Mouse (Mus musculus): ENCODE data around the gene Gm10337.

Gene Gm10337

GRCm38 (mm10) chr15:102500479-102500878 is 3.0 kb upstream of the Gm10337 start:
- DNase-seq = no peak

DNA sequence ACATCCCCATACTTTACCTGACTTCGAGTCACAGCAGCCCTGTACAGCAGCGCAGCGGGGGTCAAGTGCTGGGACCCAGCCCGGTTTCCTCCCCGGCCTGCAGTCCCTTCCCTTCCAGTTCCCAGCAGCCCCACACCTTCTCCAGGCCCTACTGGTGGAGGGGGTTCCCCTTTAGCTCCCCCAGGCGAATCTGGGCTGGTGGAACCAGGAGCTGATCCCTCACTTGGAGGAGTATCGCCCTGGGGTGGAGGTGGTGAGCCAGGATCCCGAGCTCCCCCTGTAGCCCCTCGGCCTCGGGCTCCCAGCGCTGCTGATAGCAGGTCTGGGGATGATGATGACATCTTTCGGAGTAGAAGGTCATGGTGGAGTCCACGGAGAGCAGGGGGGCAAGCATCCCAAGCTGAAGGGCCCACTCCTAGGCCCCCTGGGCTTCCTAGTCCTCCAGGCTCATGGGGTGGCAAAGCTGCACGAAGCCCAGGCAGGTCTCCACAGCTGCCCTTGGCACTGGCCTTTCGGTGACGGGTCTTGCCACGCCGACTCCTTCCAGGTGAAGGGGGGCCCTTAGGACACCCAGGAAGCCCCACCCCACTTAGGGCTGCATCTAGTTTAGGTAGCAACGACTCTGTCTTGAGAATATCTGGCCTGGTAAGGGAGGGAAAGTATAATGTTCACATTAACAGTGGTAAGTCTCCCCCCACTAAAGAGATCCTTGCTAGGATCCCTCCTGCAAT is 2.3 kb upstream of the Gm10337 start:
- DNase-seq = no peak

- DNase-seq = no peak
Measured at GRCm38 (mm10) chr15:102502254-102502840, 1.2 kb upstream of the Gm10337 start.

- no peak for DNase-seq
Measured at GRCm38 (mm10) chr15:102503924-102504782, 631 bp downstream of the Gm10337 start.

GRCm38 (mm10) chr15:102505073-102505769 is 1.7 kb downstream of the Gm10337 start:
- no peak for DNase-seq

DNA sequence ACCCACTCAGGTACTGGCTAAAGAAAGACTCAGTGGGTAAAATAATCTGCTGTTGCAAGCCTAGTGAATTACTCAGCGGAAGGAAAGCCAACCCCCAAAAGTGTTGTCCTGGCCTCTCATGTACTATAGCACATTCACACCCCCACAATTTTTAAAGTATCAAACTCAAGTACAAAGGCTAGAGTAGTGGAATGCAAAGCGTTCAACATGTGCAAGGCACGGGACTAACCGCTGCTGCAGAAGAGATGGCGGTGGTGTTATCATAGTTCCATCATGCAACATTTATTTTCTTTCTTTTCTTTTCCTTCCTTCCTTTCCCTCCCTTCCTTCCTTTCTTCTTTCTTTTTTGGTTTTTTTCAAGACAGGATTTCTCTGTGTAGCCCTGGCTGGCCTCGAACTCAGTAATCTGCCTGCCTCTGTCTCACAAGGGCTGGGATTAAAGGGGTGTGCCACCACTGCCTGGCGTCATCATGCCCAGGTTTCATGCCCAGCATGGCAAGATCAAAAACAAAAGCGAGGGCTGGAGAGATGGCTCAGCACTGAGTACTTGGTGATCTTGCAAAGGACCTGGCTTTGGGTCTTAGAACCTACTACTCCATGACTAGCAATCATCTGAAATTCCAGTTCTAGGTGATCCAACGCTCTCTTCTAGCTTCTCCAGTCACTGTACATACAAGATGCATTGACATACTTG is 2.4 kb downstream of the Gm10337 start:
- DNase-seq = no peak

GRCm38 (mm10) chr15:102506464-102506830 is 2.9 kb downstream of the Gm10337 start:
- DNase-seq = no peak

DNA sequence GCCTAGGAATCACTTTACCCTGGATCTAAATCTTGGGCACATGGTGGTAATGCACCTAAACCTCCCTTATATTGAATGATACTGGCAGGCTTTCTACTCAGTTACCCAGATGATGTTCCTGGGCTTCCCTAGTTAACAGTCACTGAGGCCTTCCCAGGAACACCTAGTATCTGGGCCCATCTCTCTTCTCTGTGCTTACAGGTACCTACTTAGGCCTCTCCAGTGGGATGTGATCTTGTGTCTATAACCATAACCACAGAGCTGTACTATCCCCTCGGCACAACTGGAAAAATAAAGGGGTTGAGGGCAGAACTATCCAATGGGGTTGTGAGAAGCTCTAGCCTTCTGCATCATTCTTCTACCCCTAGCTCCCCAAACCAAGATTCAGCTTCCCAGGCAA is 3.3 kb downstream of the Gm10337 start:
- no peak for DNase-seq

DNA sequence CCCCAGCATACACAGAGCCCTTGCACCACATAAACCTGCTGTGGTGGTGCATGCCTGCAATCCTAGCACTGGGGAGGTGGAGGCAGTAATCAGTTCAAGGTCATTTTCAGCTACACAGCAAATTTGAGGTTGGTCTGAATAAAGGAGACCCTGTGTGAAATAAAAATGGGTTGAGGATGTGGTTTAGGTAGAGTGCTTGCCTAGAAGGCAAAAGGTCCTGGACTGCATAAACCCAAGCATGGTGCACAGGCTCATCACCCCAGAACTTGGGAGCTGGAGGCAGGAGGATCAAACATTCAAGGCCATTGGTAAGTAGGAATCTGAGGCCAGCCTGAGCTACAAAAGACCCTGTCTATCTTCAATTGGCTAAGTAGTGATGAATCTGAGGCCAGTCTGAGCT is 4.0 kb downstream of the Gm10337 start:
- no peak for DNase-seq

DNA sequence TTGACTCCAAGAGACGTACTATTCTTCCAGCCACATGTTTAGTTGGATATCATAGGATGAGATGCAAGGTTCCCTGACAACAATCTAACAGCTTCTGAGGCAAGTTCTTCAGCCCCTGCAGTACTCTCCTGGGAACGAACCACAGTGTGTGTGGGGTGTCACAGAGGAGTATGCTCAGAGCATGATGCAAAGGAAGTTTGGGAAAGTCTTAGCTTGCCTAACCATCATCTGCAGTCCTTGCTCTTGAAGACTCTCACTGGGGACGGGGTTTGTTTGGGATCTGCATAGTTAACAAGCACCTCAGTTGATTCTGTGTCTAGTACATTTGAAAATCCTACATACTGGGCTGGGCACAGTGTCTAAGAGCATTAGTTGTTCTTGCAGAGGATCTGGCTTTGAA is 4.8 kb downstream of the Gm10337 start:
- DNase-seq = no peak

GRCm38 (mm10) chr15:102510110-102510509 is 6.6 kb downstream of the Gm10337 start:
- no peak for DNase-seq

GRCm38 (mm10) chr15:102510590-102511284 is 7.2 kb downstream of the Gm10337 start:
- peak; percentile 87 for DNase-seq

DNA sequence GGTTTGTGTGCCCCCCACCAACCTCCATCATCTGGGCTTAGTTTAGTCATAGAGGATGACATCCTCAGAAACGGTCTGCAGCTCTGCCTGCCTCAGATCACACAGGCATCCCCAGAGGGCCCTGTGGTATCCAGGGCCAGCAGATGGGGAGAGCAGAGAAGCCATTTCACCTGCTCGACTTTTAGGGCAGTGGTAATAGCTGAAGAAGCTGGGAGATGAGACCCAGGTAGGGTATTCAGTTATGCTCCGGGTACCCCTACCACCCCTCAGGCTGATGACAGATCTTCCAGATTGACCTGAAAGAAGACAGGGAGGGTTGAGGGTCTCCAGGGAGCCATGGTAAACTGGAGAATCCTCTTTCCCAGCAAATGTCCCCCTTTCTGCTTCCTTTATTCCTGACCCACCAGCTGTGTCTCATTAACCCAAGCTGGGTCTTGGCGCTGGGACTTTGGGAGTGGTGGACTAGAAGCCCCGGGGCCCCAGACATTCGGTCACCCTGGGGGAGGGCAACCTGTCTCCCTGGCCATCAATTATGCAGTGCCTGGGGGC is 7.8 kb downstream of the Gm10337 start:
- DNase-seq = no peak

- DNase-seq = no peak
Measured at GRCm38 (mm10) chr15:102512010-102512409, 8.5 kb downstream of the Gm10337 start.

GRCm38 (mm10) chr15:102512471-102512870 is 8.9 kb downstream of the Gm10337 start:
- no peak for DNase-seq

- no peak for DNase-seq
Measured at GRCm38 (mm10) chr15:102513004-102513403, 9.5 kb downstream of the Gm10337 start.

GRCm38 (mm10) chr15:102515261-102515660 is 11.7 kb downstream of the Gm10337 start:
- no peak for DNase-seq

- DNase-seq = no peak
Measured at GRCm38 (mm10) chr15:102515791-102516190, 12.3 kb downstream of the Gm10337 start.

- DNase-seq = peak; percentile 50
Measured at GRCm38 (mm10) chr15:102516293-102516692, 12.8 kb downstream of the Gm10337 start.

DNA sequence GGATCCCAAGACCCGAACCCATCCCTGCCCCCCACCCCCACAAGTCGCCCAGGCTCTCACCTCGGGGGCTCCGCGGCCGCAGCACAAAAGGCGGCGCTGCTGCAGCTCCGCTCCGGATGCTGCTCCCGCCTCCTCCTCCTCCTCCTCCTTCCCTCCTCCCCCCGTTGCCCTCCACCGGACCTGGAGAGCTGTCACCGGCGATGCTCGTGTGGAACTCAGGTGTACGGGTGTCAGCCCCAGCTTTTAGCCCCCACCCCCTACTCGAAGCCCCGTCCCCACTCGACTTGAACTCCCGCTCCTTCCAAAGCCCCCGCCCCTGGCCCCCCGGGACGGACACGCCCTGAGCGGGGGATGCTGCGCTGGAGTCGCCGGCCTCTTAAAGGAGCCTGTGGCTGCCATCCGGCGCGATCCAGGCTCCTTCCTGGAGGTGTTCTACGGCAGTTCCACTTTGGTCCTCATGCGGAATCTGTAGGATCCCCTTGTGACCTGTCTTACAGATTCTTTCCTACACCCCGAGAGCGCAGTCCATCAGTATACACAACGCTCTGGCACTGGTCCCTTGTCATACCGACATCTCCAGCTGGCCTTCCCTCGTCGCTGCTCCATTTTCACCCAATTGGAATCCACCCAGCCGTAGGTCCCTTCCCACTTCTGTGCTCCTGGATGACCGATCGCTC is 13.3 kb downstream of the Gm10337 start, which contains the start of gene Map3k12:
TSS of gene Map3k12 (minus strand) at position 337 of the 677 bp plus-strand sequence.
- DNase-seq = peak; percentile 86

DNA sequence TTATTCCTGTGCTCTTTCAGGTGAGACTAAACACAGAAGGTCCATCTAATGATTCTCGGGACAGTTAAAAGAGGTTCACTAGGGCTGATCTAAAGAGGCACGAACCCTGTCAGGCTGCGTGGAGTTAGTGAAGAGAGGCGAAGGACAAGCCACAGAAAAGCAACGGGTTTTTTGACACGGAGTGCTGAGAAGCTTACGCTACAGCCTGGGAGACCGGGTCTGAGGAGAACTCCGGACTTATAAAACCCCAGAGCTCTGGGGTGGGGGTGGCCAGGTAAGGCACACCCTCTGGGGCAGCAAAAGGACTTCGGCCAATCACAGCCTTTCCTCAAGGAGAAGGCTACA is 14.1 kb downstream of the Gm10337 start:
- no peak for DNase-seq
